Mouse (Mus musculus): Measurements from ENCODE around the gene 1700034J05Rik. TPM values are rescaled to one million over a fixed set of nuclear protein-coding genes. Genes with fewer than 3 reads are reported as not detected.

Gene 1700034J05Rik
- polyA plus RNA-seq, 1 experiment from 2014 or later: 0.41 TPM

DNA sequence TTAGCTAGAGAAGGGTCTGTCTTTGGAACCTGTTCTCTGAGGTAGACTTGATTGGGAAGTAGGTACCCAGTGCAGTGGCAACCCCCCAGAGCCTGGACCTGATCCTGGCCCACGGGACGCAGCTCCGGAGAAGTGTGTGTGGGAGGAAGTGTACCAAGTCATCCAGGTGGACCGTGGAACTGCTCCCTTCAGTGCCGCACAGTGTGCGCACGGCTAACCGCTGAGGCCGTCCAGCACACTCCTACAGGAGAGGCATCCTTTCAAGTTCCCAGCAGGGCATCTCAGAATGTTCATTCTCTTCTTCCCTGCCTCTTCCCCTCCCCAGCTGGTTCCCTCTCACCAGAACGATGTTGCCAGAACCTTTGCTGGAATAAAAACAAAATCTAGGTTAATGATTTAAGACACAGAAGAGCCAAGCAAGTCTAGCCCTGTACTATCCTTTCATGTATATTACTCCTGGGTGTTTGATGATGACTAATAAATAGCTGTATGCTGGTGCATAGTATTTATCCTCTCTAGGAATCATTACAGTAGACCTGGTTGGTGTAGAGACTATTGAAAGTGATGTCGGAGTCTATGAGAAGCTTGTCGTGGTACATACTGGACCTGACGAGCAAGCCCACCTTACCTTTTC lies 11.0 kb upstream of the 1700034J05Rik start:
- Histone ChIP-seq H3K27me3 (ENCODE audit: control insufficient read depth, insufficient read depth, low read length) (no peaks in the 10 kb centered on the region), H3K4me1 (ENCODE audit: control insufficient read depth in 2 of 2, insufficient read depth in 2 of 2, low read length in 2 of 2) (peaks cover 19 to 30% of the 10 kb centered on the region in 2 experiments), H3K4me2 (ENCODE audit: low read length) (no peak overlapping the region), H3K36me3 (ENCODE audit: control insufficient read depth, insufficient read depth, low read length) (no peaks in the 10 kb centered on the region), H3K4me3 (ENCODE audit: control insufficient read depth in 1 of 2, insufficient read depth in 1 of 2, low read depth in 1 of 2, low read length in 2 of 2) (no peak overlapping the region), H3K9me3 (ENCODE audit: control insufficient read depth, low read length) (no peaks in the 10 kb centered on the region), H3K27ac (replicated peaks in 1 of 2; ENCODE audit: control insufficient read depth in 1 of 2, insufficient read depth in 1 of 2, low read depth in 2 of 2, low read length in 2 of 2) (no peak overlapping the region), H3K9ac (ENCODE audit: low read length) (no peak overlapping the region)
- no peak for ATAC-seq (ENCODE audit: insufficient number of reproducible peaks, insufficient read depth, low FRiP score, low read depth)
- 92% methylated on average over 13 of the region's 13 CpGs for WGBS

DNA sequence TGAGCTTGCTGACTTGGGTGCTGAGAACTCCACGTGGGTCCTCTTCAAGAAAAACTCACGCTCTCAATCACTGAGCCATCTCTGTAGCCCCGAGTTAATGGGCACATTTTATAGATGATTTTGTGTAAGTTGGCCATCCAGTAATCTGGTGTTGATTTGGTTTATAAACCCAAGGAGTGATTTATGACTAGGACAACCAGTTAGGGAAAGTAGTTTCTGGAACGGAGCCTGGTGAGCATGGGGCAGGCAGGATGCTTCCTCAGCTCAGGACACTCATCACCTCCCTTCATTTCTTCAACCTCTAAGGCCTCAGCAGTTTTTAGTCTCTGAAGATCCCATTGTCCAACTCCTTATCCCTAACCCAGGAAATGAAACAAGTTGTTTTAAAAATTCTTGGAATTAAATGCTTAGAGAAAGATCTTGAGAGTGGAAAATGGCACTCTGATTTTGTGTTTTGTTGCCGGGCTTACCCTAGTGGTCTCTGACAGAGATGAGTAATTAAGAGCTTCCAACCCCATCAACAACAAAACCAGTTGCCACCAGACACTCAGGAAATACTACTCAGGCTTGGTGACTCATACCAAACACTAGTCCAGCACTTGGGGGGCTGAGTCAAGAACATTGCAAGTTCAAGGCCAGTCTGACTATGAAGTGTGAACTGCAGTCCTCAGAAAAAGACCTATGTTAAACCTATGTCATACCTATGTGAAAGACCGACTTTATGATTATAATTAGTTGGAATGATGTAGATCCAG lies 9.4 kb upstream of the 1700034J05Rik start:
- H3K4me1 ChIP-seq (ENCODE audit: control insufficient read depth in 2 of 2, insufficient read depth in 2 of 2, low read length in 2 of 2): peaks cover 23 to 38% of the 10 kb centered on the region in 2 experiments
- no peak overlapping the region for H3K4me3 ChIP-seq (ENCODE audit: control insufficient read depth in 1 of 2, insufficient read depth in 1 of 2, low read depth in 1 of 2, low read length in 2 of 2)
- H3K9ac ChIP-seq (ENCODE audit: low read length): no peak overlapping the region
- no peaks in the 10 kb centered on the region for H3K9me3 ChIP-seq (ENCODE audit: control insufficient read depth, low read length)
- WGBS: 92% methylated on average over 6 of the region's 6 CpGs
- no peak overlapping the region for H3K4me2 ChIP-seq (ENCODE audit: low read length)
- H3K36me3 ChIP-seq (ENCODE audit: control insufficient read depth, insufficient read depth, low read length): no peaks in the 10 kb centered on the region
- no peak overlapping the region for H3K27ac ChIP-seq (replicated peaks in 1 of 2; ENCODE audit: control insufficient read depth in 1 of 2, insufficient read depth in 1 of 2, low read depth in 2 of 2, low read length in 2 of 2)
- ATAC-seq (ENCODE audit: insufficient number of reproducible peaks, insufficient read depth, low FRiP score, low read depth): no peak
- H3K27me3 ChIP-seq (ENCODE audit: control insufficient read depth, insufficient read depth, low read length): no peaks in the 10 kb centered on the region

DNA sequence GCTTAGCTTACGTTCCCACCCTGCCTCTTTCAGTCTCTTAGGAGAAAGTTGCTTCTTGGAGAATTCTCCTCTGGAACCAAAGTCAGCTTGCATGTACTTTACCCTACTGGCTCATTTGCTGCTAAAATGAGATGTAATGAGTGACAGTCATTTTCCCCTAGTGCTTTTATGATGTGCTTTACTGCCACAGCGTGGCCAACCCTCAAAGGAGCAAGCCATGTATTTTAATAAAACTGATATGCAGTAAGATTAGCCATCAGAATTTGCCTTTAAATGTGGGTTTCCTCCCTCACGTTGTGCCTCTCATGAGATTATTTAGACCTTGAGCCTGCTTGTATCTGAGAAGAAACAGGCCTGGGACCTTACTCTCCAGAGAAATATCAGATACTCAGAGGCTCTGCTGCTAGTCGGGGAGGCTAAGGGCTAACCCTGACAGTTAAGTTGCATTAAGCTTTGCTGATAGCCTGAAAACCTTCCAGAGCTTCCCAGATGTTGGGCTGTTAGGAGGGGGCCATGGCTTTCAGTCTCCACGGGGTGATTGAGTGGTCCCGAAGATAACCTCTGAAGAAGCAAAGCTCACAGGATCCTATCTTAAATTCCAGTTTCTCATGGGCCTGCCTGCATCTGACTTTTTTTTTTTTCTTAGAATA lies 7.7 kb upstream of the 1700034J05Rik start:
- Histone ChIP-seq H3K4me1 (ENCODE audit: control insufficient read depth in 2 of 2, insufficient read depth in 2 of 2, low read length in 2 of 2) (peaks cover 23 to 38% of the 10 kb centered on the region in 2 experiments), H3K27me3 (ENCODE audit: control insufficient read depth, insufficient read depth, low read length) (no peaks in the 10 kb centered on the region), H3K4me2 (ENCODE audit: low read length) (no peak overlapping the region), H3K9me3 (ENCODE audit: control insufficient read depth, low read length) (no peaks in the 10 kb centered on the region), H3K4me3 (ENCODE audit: control insufficient read depth in 1 of 2, insufficient read depth in 1 of 2, low read depth in 1 of 2, low read length in 2 of 2) (no peak overlapping the region), H3K9ac (ENCODE audit: low read length) (no peak overlapping the region), H3K27ac (replicated peaks in 1 of 2; ENCODE audit: control insufficient read depth in 1 of 2, insufficient read depth in 1 of 2, low read depth in 2 of 2, low read length in 2 of 2) (peak overlapping the region; percentile 26 to 35; a peak in 2 of 4 replicates), H3K36me3 (ENCODE audit: control insufficient read depth, insufficient read depth, low read length) (no peaks in the 10 kb centered on the region)
- ATAC-seq (ENCODE audit: insufficient number of reproducible peaks, insufficient read depth, low FRiP score, low read depth): no peak
- 13% methylated on average over 6 of the region's 6 CpGs for WGBS

- no peak overlapping the region for H3K4me3 ChIP-seq (ENCODE audit: control insufficient read depth in 1 of 2, insufficient read depth in 1 of 2, low read depth in 1 of 2, low read length in 2 of 2)
- 43% methylated on average over 5 of the region's 5 CpGs for WGBS
- H3K27me3 ChIP-seq (ENCODE audit: control insufficient read depth, insufficient read depth, low read length): no peaks in the 10 kb centered on the region
- H3K9me3 ChIP-seq (ENCODE audit: control insufficient read depth, low read length): no peaks in the 10 kb centered on the region
- ATAC-seq (ENCODE audit: insufficient number of reproducible peaks, insufficient read depth, low FRiP score, low read depth): no peak
- H3K4me1 ChIP-seq (ENCODE audit: control insufficient read depth in 2 of 2, insufficient read depth in 2 of 2, low read length in 2 of 2): peaks cover 17 to 34% of the 10 kb centered on the region in 2 experiments
- H3K36me3 ChIP-seq (ENCODE audit: control insufficient read depth, insufficient read depth, low read length): no peaks in the 10 kb centered on the region
- no peak overlapping the region for H3K9ac ChIP-seq (ENCODE audit: low read length)
- no peak overlapping the region for H3K4me2 ChIP-seq (ENCODE audit: low read length)
- H3K27ac ChIP-seq (replicated peaks in 1 of 2; ENCODE audit: control insufficient read depth in 1 of 2, insufficient read depth in 1 of 2, low read depth in 2 of 2, low read length in 2 of 2): no peak overlapping the region
These were observed 6.7 kb upstream of the 1700034J05Rik start for GRCm38 (mm10) chr6:146960956-146961355.

- Histone ChIP-seq H3K4me2 (ENCODE audit: low read length) (no peak overlapping the region), H3K9me3 (ENCODE audit: control insufficient read depth, low read length) (no peaks in the 10 kb centered on the region), H3K9ac (ENCODE audit: low read length) (no peak overlapping the region), H3K27me3 (ENCODE audit: control insufficient read depth, insufficient read depth, low read length) (no peaks in the 10 kb centered on the region), H3K36me3 (ENCODE audit: control insufficient read depth, insufficient read depth, low read length) (no peaks in the 10 kb centered on the region), H3K27ac (replicated peaks in 1 of 2; ENCODE audit: control insufficient read depth in 1 of 2, insufficient read depth in 1 of 2, low read depth in 2 of 2, low read length in 2 of 2) (no peak overlapping the region), H3K4me3 (ENCODE audit: control insufficient read depth in 1 of 2, insufficient read depth in 1 of 2, low read depth in 1 of 2, low read length in 2 of 2) (no peak overlapping the region), H3K4me1 (ENCODE audit: control insufficient read depth in 2 of 2, insufficient read depth in 2 of 2, low read length in 2 of 2) (peaks cover 17 to 41% of the 10 kb centered on the region in 2 experiments)
- ATAC-seq (ENCODE audit: insufficient number of reproducible peaks, insufficient read depth, low FRiP score, low read depth): no peak
- WGBS: 65% methylated on average over 9 of the region's 9 CpGs
These were observed 5.9 kb upstream of the 1700034J05Rik start for GRCm38 (mm10) chr6:146959908-146960680.

GRCm38 (mm10) chr6:146958694-146959093 lies 4.5 kb upstream of the 1700034J05Rik start:
- no peaks in the 10 kb centered on the region for H3K36me3 ChIP-seq (ENCODE audit: control insufficient read depth, insufficient read depth, low read length)
- peaks cover 17 to 41% of the 10 kb centered on the region in 2 experiments for H3K4me1 ChIP-seq (ENCODE audit: control insufficient read depth in 2 of 2, insufficient read depth in 2 of 2, low read length in 2 of 2)
- H3K27ac ChIP-seq (replicated peaks in 1 of 2; ENCODE audit: control insufficient read depth in 1 of 2, insufficient read depth in 1 of 2, low read depth in 2 of 2, low read length in 2 of 2): no peak overlapping the region
- no peak overlapping the region for H3K4me2 ChIP-seq (ENCODE audit: low read length)
- ATAC-seq (ENCODE audit: insufficient number of reproducible peaks, insufficient read depth, low FRiP score, low read depth): no peak
- WGBS: 72% methylated on average over 1 of the region's 1 CpGs
- no peaks in the 10 kb centered on the region for H3K9me3 ChIP-seq (ENCODE audit: control insufficient read depth, low read length)
- H3K4me3 ChIP-seq (ENCODE audit: control insufficient read depth in 1 of 2, insufficient read depth in 1 of 2, low read depth in 1 of 2, low read length in 2 of 2): no peak overlapping the region
- no peaks in the 10 kb centered on the region for H3K27me3 ChIP-seq (ENCODE audit: control insufficient read depth, insufficient read depth, low read length)
- no peak overlapping the region for H3K9ac ChIP-seq (ENCODE audit: low read length)

DNA sequence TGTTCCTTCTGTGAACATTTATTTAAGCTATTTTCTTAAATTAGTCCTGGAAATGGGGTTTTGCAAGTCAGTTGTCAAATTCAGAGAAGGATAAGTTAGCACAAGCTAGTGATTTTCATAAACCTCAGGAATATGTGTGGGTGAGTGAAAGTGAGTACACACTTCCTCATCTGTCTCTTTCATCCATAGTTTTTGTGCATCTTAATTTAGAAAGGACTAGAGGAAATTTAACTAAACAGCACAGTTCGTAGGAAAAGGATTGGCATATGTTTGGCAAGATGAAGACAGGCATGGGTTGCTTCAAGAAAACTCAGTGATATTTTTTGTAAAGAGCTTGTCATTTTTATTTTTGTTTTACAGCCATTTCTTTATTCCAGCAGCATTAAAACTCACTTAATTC lies 2.7 kb upstream of the 1700034J05Rik start:
- Histone ChIP-seq H3K27ac (replicated peaks in 1 of 2; ENCODE audit: control insufficient read depth in 1 of 2, insufficient read depth in 1 of 2, low read depth in 2 of 2, low read length in 2 of 2) (no peak overlapping the region), H3K9me3 (ENCODE audit: control insufficient read depth, low read length) (no peaks in the 10 kb centered on the region), H3K4me2 (ENCODE audit: low read length) (no peak overlapping the region), H3K4me3 (ENCODE audit: control insufficient read depth in 1 of 2, insufficient read depth in 1 of 2, low read depth in 1 of 2, low read length in 2 of 2) (no peak overlapping the region), H3K36me3 (ENCODE audit: control insufficient read depth, insufficient read depth, low read length) (no peaks in the 10 kb centered on the region), H3K4me1 (ENCODE audit: control insufficient read depth in 2 of 2, insufficient read depth in 2 of 2, low read length in 2 of 2) (peaks cover 15 to 34% of the 10 kb centered on the region in 2 experiments), H3K9ac (ENCODE audit: low read length) (no peak overlapping the region), H3K27me3 (ENCODE audit: control insufficient read depth, insufficient read depth, low read length) (no peaks in the 10 kb centered on the region)
- ATAC-seq (ENCODE audit: insufficient number of reproducible peaks, insufficient read depth, low FRiP score, low read depth): no peak
- WGBS: 86% methylated on average over 1 of the region's 1 CpGs

Measured in heart, embryonic 14.5 days (tissue).